Mouse (Mus musculus) layer of hippocampus, postnatal 10 days (tissue): ENCODE results near the gene Zfp982. TPM values are rescaled to one million over a fixed set of nuclear protein-coding genes. Genes with fewer than 3 reads are reported as not detected.
"Not testable (repeated sequence)": the region's sequence is repeated elsewhere in the genome, so short reads cannot be mapped to it uniquely, and the experiment has no call there.

ENCODE experiments used
- DNase-seq, 2 experiments: peaks; one replicate each; pipeline ENCODE4 v3.0.0; 2021; ENCODE audit warnings: low spot score in 2 of 2
- long read RNA-seq: library from polyadenylated mRNA; stranded (forward); transcript quantifications from one replicate; pipeline ENCODE4 v2.0.0, GENCODE M21; 2023
- total RNA-seq, 2 experiments: library from RNA; stranded (reverse); gene quantifications; 2 replicates each; pipeline ENCODE4 v1.2.3; 2021

Zfp982 gene
- total RNA-seq, result 1 to 10 TPM; 4.1 to 6.1 TPM
- long read RNA-seq, partial matches to known transcripts, result 0 of 1 reads
- long read RNA-seq, other reads (novel, unspliced or antisense), result 1 of 1 reads

DNA sequence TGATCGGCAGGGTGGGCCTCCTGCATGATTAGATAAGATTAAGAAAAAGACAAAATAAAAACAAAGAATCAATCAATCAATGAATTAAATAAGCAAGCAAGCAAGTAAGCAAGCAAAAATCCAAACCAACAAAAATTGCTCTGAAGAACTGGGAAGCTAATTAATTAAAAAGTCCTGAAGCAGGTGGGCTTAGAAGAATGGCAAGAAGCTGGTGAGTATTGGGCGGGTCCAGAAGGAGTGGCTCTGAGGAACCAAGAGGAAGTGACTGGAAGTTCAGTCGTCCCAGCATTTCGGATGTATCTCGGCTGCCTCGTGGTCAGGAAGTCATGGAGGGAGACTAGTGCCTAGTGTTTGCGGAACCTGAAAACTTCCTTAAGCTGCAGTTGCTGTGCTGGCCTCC lies at the start of gene Zfp982:
Zfp982 (plus strand) TSS at position 301 of the 400 bp plus-strand sequence.
- not testable (repeated sequence) for DNase-seq

DNA sequence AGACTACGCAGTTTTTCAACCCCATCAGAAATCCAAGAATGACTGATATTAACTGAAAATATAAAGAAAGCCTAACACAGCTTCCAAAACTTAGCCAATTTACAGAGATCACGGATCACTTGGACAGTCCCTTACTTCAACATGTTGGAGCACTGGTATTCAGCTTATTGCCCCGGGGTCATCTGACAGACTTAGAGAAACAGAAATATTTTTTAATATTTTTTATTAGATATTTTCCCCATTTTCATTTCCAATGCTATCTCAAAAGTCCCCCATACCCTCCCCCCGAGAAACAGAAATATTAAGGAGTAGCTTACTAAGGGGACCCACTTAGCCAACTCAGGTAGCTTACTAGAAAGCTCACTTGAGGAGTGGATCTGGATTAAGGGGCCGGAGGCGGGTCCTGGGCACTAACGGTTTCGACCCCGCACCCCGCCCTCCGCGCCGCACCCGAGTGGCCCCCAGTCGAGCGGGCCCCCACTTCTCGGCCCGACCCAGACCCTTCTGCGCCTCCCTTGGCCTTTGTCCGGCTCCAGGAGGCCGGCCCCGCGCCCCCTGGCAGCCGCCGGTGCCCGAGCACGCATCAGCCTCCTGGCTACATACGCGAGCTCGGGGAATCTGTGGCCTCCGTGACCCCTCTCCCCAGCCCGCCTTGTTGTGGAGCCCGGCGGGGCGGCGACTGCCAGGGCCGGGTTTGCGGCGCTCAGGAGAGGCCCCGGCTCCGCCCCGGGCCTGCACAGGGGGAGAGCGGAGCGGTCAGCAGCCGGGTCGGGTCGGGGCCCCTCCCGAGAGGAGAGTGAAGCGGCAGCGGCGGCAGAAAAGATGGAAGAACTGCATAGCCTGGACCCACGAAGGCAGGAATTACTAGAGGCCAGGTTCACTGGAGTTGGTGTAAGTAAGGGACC lies 49.3 kb upstream of the Zfp982 start:
- DNase-seq, result peak; percentile 16 to 40

GRCm38 (mm10) chr4:147443554-147443927 lies 48.7 kb upstream of the Zfp982 start:
- peak in 1 of 2 experiments; percentile 28 for DNase-seq

DNA sequence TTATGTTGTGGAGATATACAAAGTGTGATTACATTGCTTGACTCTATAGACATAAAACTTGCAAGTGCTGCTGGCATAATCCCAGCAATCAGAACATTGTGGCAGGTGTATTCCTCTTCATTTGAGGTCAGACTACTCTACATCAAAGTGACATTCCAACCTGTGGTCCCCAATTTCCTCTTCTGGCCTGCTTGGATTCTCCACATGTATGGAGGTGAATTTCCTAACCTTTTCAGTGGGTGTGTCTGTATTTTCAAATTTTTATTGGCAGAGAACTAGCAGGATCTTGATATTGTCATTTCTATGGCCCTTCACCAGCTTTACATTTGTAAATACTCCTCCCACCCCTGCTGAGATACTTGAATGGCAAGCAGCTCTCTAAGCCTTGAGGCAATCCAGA lies 46.8 kb upstream of the Zfp982 start:
- DNase-seq, result not testable (repeated sequence)

DNA sequence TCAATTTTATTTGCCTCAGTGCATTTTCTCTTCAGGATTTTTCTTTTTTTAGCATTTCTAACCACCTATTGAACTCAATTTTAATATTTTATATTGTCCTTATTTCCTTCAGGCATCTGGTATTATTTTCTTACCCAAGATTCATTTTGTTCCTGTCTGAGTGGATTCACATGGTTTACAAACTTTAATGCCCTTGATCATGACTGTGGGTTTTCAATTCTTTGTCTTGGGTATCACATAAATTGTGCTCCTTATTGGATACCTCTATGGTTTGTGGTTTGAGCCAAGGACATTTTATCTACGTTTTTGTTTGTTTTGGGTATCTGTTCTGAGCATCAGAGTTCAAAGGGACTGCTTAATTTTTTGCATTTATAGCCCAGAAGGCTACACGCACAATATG lies 43.9 kb upstream of the Zfp982 start:
- no peak for DNase-seq

DNA sequence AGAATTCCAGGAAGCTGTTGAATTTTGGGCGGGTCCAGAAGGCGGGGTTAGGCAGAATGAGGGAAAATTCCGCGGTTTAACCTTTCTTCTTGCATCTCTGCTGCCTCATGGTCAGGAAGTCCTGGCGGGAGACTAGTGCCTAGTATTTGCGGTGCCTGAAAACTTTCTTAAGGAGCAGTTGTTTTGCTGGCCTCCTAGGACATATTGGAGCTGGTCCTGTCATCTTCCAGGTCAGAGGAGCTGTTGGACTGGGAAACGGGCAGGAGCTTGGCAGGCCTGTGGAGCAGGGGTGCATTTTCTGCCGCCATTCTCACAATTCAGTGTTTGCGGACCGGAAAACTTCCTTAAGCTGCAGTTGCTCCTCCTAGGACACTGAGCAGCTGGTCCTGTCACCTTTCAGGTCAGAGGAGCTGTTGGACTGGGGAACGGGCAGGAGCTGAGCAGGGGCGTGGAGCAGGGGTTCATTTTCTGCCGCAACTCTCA lies 43.1 kb upstream of the Zfp982 start:
- DNase-seq, result no peak

DNA sequence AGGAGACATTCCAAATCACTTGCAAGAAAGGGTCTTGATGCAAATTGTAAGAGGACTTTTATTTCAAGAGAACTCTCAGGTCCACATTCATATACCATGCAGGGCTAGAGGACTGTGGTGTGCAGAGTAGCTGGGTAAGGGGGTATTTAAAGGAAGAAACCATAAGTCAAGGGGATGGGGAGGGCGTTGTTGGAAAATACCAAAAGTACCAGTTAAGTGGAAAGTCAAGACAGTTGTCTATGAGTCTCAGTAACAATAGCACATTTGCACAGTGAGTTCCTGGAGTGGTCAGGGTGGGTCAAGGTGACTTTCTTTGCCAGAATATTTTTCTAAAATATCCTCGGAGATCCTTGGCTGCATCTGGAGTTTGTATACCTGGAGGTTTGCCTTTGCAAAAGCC lies 42.2 kb upstream of the Zfp982 start:
- DNase-seq, result not testable (repeated sequence)

DNA sequence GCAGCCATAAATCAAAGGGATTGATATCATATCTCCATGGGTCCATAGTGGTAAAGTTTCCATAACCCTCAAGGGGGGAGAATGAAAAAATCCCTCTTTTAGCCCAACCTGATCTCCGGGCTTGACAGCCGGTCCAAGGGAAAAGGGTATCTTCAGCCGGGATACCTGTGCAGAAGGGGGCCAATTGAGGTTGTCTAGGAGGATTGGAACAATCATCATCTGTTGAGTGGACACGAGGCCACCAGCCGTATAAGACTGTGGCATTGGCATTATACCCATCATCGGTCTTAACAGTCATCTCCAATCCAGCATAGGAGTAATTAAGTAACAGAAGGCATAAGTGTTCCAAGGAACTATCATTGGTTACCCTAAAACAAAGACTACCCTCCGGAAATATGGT lies 25.0 kb upstream of the Zfp982 start:
- not testable (repeated sequence) for DNase-seq

DNA sequence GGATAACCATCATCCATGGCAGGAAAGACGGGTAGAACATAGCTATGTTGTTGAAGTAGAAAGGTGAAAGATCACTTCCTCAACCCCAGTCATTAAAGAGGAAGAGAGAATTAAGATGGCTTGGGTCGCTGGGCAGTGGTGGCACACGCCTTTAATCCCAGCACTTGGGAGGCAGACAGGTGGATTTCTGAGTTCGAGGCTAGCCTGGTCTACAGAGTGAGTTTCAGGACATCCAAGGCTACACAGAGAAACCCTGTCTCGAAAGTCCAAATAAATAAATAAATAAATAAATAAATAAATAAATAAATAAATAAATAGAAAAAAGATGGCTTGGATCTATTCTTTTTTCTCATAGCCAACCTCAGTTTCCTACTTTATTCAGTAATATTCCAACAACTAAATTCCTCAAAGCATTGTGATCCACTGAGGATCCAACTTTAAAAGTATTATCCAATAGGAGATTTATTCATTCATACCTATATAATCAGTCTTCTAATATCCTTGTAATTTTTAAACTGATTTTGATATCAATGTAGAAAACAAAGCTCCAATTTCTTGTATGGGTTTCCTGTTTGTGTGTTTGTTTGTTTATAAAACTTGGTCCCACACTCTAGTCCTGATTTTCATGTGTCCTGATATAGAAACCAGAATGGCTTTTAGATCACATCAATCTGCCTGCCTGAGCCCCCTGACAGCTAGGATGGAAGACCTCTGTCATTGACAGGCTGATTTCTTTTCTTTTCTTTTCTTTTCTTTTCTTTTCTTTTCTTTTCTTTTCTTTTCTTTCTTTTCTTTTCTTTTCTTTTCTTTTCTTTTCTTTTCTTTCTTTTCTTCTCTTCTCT lies 6.8 kb downstream of the Zfp982 start:
- DNase-seq, result not testable (repeated sequence)

GRCm38 (mm10) chr4:147509174-147509573 lies 17.0 kb downstream of the Zfp982 start:
- no peak for DNase-seq

DNA sequence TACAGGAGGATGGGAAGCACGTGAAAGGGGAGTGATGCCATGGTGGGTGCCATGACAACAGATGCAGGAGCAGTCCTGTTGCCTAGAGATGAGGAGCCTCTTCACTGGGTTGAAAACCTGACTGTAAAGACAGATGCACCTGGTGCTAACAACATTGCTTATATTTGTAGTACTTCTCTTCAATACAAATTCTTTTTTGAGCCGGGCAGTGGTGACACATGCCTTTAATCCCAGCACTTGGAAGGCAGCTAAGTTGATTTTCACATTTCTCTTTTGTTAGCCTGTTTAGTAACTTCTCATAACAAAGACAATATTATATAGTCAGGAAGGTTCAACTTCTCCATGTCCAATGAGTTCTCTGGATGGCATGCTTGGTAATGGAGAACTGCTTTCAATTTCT lies 26.8 kb downstream of the Zfp982 start:
- no peak for DNase-seq

DNA sequence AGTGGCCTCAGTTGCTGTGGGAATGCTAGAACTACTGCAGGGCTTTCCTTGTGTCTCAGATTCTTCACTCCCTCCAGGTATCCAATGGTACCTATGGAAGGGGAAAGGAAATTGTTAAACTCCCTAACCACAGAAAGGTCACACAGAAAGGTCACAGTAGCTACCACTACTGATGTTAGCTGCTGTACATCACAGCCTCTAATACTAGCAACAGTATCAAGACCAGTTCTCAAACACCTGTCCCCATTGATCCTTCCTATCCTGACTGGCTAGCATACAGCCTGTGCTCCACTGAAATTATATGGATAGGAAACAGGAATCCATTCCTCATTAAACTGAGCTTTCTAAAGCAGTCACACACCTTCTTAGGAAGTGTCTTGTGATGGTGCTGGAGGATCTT lies 27.9 kb downstream of the Zfp982 start:
- DNase-seq, result no peak

DNA sequence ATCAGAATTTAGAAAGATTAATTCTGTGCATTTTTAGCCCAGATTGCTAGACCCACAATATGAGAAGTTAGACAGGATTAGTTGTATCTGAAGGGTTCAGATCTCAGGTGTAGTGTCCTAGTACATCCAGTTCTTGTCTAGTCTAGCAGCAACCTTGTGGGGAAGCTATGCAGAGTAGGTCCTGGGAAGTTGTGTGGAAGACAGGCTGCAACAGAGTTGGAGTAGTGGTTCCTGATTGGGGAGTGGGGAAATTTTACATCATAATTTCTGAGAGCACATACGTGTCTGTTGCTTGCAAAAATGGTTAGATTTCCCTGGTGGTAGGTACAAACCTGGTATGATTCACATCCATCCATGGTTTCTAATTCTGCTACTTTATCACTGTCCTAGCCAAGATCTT lies 32.9 kb downstream of the Zfp982 start:
- no peak for DNase-seq

- no peak for DNase-seq
Measured at GRCm38 (mm10) chr4:147530366-147530765, 38.1 kb downstream of the Zfp982 start.

DNA sequence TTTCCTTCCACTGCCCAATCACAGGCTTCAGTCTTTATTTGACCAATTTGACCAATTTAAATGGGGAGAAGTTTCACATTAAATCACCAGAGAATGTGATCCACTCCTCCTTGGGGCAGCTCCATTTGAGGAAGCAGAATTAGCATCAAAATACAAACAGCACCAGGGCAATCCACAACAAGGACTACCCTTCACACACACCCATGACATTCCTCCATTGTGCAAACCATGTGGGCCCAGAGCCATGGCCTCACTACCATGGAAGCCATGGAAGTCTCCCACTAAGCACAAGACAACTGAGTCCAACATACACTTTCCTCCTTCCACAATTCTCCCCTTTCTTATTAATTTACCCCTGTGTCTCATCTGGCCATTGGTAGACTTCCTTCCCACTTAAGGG lies 43.7 kb downstream of the Zfp982 start:
- not testable (repeated sequence) for DNase-seq

DNA sequence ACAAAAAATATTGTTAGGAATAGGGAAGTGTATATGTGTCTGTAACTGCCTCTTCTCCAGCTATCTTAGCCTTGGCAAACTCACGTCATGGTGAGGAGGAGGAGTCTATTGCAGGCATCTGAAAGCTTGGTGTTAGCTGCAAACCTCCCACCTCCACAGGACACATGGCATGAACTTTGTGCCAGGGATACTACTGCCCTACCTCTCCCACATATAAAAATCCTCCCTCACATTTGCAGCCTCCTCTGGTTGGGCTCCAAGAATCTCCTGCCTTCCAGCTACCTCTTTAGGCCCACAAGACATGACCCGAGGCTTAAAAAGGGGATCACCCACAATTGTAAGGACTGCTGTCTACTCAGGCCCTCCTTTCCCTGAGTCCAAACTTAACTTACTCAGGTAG lies 45.5 kb downstream of the Zfp982 start:
- DNase-seq, result no peak

DNA sequence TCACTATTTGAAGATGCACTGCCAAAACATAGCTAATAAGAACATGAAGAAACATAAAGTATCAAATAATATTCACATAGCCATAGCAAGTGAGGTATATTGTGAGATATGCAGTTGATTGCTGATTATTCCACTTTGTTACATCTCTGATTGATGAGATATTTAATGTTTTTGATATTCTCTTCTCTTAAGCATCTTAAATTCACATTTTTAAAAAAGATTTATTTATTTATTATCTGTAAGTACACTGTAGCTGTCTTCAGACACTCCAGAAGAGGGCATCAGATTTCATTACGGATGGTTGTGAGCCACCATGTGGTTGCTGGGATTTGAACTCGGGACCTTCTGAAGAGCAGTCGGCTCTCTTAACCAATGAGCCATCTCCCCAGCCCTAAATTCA lies 47.7 kb downstream of the Zfp982 start, which contains the start of gene Gm16503:
Gm16503 (plus strand) TSS at position 301 of the 400 bp plus-strand sequence.
- not testable (repeated sequence) for DNase-seq

DNA sequence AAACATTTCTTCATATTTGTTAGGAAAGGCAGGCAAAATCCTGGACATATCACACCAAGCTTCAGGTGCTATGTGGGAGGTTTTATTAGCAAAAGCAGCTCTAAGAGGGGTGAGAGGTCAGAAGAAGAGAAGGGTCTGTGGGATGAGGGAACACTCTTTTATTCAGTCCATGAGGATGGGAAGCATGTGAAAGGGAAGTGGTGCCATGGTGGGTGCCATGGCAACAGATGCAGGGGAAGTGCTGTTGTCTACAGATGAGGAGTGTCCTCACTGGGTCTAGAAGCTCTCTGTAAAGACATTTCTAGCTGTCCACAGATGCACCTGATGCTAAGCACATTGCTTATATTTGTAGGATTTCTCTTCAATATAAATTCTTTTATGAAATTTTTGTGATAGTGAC lies 48.9 kb downstream of the Zfp982 start:
- no peak for DNase-seq

DNA sequence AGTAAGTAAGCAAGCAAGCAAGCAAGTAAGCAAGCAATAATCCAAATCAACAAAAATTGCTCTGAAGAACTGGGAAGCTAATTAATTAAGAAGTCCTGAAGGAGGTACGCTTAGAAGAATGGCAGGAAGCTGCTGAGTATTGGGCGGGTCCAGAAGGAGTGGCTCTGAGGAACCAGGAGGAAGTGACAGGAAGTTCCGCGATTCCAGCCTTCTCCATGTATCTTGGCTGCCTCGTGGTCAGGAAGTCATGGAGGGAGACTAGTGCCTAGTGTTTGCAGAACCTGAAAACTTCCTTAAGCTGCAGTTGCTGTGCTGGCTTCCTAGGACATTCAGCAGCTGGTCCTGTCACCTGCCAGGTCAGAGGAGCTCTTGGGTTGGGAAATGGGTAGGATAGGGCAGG lies 60.9 kb downstream of the Zfp982 start, which contains the start of gene Zfp985:
Zfp985 (plus strand) TSS at position 207 of the 400 bp plus-strand sequence.
- DNase-seq, result not testable (repeated sequence)

- not testable (repeated sequence) for DNase-seq
Measured at GRCm38 (mm10) chr4:147554361-147554760, 62.1 kb downstream of the Zfp982 start.

- not testable (repeated sequence) for DNase-seq
Measured at GRCm38 (mm10) chr4:147556921-147557320, 64.7 kb downstream of the Zfp982 start.
